Mouse (Mus musculus) heart, adult 2 months (tissue): ENCODE measurements around the gene Tap1.

ENCODE experiments used
- CTCF ChIP-seq: fragments of 200-600 bp; IDR thresholded peaks from 2 replicates; pipeline ENCODE4 v1.8.1; 2022; ENCODE audit warnings: antibody characterized with exemption, mild to moderate bottlenecking, moderate library complexity
- EP300 ChIP-seq: fragments of 200-500 bp; IDR thresholded peaks from 2 replicates; pipeline ENCODE4 v1.6.1; 2011; ENCODE audit warnings: low read depth, low read length, control low read depth; ENCODE audit not compliant: insufficient read depth

DNA sequence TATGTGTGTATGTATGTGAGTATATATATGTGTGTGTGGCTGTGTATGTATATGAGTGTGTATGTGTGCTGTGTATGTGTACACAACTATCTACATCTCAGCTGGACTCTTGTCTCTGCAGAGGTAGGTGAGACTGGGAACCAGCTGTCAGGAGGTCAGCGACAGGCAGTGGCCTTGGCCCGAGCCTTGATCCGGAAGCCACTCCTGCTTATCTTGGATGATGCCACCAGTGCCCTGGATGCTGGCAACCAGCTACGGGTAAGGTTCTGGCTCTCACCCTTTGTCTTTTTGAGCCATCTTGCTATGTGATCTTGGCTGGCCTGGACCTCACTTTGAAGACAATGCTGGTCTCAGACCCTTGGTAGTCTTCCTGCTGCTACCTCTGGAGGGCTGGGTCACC lies 7.4 kb downstream of the Tap1 start:
- TF ChIP-seq CTCF (no peak), EP300 (no peak)
